Mouse (Mus musculus) Muller cell, postnatal 12 days (primary cell): ENCODE measurements around the gene Cdh22.
A peak's percentile ranks its signal among the peaks of the same experiment; 100 is the strongest.

Experiments
- DNase-seq: peaks from one replicate; pipeline ENCODE4 v3.0.0-alpha.2; 2015; ENCODE audit errors: inconsistent ontology term

Gene Cdh22

DNA sequence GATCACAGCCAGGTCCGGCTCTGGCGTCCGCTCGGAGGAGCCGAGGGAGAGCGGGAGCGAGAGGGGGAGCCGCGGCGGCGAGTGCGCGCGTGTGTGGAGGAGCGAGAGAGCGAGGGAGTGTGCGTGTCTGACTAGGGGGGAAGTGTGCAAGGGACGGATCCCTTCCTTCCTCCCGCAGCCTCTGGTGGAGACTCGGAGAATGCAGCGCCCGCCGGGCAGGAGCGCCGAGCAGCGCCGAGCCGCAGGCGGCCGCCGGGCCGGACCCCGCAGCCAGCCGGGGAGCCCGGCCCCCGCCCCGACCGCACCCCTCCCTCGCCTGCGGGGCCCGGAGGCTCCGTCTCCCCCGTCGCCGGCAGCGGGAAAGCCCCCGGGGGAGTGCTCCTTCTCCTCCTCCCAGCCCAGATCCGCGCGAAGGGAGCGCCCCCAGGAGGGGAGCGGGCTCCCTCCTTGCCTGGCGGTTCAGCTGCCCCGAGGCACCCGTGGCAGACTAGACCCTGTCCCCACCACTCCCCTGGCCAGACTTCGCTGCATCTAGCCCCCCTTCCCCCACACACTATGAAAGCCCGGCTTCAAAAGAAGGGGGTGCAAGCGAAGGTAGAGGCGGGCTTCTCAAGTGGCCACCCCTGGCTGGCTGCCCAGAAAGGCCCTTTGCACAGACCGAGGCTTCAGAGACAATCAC is at the start of gene Cdh22:
TSS of gene Cdh22 (minus strand) at position 241 of the 679 bp plus-strand sequence.
- DNase-seq, result peak; percentile 79

DNA sequence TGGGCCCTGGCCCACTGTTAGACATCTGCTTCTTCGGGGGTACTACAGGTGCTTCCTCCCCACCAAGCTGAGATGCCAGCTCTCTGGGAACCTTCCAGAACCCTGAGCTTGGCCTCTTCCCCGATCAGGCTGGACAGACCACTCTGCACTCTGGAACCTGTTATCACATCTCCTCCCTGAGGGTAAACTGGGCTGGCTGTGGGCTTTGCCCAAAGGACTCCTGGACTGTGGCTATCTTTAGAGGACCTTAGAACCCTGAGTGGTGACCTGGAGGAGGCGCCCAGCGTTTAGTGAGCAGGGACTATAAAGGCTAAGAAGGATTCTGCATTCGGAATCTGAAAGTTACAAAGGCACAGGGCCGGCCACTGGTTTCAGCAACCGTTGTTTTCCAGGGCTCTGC is 49.7 kb upstream of the Cdh22 start:
- DNase-seq, result no peak

DNA sequence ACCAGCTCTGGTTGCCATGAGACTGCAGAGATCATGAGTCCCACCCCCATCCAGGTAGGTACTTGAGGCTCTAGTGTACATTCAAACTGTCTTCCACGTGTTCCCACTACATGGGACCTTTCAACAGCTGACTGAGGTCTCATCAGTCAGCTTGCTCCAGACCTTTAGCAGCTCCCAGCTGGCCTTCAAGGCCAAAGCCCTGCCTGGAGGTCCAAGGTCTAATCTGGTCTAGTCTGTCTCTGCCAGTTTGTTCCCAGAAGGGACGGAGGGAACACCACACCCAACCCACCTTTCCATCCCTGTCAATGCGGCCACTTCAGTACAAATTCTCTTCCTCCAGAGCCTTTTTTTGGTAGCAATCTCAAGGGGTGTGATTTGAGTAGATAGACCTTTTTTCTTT is 49.0 kb upstream of the Cdh22 start:
- no peak for DNase-seq

DNA sequence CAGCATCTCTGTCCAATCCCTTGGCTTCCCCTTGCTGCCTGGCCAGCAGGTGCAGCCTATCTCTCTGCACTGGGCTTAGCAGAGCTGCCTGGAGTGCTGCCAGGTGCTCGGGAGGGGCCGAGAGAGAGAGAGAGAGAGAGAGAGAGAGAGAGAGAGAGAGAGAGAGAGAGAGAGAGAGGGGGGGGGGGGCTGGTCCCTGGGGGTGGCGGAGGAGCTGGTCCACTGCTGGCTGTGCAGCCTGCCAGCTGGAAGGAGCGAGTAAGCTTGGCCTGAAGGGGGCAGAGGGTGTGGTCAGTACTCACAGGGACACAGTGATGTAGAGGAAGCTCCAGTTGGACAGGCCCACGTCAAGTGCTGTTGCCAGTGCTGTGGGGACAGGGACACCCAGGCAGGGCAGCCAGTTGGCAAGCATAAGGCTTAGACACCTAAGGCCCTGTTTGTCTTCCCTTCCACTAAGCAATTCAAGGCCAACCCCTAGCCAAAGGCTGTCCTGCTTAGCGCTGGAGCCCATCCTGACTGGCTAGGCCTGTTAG is 47.2 kb upstream of the Cdh22 start:
- peak; percentile 34 for DNase-seq

DNA sequence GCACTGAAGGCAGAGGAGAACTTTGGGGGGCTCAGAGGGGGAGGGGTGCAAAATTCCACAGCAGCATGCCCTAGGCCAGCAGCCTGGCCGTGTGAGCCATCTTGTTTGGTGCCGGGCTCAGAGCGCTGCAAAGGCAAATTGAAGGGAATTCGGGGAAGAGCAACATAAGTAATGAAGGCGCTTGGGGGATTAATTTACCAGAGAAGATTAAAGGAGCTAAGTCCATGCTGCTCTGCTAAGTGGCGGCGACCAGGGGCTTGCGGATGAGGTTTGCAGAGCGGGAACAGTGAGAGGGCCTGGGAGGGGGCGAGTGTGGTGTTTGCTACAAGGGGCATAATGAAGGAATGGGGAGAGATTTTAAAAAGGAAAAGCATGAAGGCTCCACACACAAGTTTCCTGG is 44.7 kb upstream of the Cdh22 start:
- DNase-seq, result no peak

DNA sequence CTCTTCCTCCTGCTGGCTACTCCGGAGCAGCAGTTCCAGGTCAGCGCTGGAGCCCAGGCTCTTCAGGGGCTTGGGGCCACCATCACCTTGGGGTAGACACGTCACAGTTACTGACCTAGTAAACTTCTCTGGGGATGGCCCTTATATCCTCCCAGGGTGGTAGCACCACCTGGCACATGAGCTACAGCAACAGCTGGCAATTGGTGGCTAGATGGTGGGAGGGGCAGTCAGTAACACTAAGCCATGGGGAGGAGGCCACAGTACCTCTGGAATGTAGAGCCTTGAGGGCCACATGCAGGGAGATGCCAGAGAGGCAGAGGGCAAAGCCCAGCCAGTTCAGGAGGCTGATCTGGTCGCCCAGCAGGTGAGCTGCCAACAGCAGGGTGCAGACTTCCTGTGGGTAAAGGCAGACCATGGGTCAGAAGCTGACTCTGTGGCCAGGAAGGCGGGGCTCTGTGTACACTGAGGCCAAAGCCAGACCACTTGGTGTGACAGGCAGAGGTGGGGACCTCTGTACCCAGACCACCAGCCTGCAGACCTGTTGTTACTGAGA is 42.6 kb upstream of the Cdh22 start:
- no peak for DNase-seq

DNA sequence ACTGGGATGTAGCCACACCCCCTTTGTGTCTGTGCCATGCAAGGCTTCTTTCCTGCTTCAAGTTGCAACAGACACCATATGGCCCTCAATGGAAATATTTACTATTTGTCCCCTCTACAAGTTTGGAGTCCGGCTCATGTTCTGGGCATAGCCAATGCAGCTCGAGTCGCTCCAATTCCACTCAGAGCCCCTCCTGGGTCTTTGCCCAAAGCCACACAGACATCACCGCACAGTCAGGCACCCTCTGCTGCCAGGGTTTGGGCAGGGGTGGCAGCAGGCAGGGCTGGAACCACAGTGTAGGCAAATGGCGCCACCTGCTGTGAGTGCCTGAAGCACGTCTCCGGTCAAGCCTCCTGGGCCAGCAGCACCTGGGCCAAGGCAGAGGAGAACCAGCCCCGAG is 41.2 kb upstream of the Cdh22 start:
- DNase-seq, result peak; percentile 72

DNA sequence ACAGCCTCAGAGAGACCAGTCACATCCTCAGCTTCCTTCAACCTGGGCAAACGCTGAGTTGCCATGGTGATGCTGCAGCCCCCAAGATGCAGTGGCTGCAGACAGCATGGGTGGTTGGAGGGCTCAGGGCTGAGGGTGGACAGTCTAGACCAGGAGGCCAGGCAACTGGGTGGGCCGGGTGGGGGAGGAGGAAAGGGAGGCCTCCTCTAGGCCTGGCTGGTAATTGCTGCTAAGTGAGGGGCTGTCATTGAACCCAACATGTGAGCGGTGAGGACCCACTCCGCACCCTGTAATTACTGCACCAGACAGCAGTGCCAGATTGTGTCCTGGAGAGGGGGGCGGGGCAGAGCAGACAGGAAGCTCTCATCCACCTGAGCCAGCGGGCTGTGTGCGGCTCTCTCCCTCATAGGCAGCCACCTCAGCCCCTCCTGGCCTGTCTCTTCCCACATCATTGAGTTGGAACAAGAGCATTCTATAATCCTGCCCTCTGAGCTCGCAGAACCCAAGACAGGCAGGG is 40.5 kb upstream of the Cdh22 start:
- no peak for DNase-seq

DNA sequence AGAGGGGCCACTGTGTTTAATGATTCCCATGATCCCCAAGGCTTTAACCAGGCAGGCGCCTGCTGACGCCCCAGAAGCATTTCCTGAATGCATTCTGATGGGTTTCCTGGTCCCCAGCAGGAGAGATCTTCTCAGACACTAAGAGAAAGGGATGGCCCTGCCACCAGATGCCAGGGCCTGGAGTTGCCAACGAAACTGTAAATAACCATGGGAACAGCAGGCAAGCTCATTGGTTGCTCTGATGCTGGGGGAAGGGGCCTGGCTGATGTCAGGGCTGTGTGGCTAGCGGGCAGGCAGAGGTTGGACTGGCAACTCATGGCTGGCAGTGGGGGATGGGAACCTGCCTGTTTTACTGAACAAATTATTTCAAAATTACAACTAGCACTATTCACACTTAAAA is 38.9 kb upstream of the Cdh22 start:
- no peak for DNase-seq

DNA sequence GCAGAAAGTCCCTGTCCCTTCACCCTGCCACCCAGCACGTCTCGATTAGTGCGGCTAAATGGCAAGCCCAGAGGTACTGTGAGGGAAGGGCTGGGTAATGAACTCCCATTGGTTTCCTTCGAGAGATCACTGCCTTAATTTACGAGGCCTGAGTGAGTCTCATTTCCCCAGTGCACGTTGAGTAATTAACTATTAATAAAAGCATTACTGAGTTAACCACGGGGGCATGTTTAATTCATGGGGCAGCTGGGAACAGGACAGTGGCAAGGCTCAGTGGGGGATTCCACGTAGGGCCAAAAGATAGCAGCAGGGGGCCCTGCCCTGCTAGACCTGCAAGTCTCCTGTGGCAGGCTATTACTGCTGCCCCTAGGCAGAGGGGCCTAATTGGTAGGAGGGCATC is 36.7 kb upstream of the Cdh22 start:
- DNase-seq, result no peak

DNA sequence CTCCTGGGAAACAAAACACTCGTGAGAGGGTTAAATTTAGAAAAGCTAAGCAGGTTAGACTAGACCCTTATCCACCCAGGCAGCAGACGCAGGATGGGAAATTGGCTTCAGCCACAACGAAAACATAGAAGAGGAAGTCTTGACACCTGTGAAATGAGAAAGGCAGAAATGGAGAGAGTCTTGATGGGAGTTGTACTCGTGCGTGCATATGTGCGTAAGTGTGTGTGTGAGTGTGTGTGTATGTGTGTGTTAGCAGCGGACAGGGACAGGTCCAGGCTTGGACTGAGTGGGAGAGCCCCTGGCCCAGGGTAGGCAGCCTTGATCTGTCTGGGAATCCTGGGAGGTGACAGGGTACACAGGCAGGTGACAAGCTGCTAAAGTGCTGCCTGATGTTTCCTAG is 36.2 kb upstream of the Cdh22 start:
- DNase-seq, result no peak

DNA sequence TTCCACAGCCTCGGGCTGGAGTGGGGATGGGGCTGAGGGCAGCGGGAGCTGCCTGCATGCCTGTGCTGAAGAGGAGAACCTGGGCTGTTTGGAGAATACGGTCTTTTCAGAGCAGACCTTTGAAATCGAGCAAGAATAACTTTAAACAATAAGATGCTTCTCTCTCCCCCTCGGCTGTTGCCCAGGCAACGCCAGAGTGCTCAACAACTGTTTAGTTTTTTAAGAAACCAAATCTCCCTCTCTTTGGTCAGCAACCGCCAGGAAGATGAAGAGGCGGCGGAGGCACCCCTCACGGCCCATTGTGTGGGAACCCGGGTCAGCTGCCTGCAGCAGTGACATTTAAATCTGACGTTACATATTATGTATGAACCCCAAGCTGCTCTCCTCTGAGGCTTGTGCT is 32.1 kb upstream of the Cdh22 start:
- DNase-seq, result no peak

DNA sequence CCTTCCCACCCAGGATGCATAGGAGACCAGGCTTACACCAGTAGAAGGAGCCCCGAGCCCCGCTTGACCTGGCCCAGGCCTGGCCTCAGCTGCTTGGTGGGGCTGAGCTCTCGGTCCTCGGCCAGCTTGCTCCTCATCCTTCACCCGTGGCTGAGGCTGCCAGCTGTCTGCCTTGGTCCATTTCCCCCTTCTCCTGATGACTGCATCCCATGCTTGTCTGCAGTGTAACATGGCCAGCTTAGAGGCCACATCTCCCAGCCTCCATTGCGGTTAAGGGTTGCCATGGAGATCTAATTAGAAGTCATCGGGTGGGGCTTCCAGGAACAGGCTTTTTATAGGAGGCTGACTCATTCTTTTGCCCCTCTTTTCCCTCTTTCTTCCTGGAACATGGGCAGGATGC is 29.2 kb upstream of the Cdh22 start:
- DNase-seq, result no peak

DNA sequence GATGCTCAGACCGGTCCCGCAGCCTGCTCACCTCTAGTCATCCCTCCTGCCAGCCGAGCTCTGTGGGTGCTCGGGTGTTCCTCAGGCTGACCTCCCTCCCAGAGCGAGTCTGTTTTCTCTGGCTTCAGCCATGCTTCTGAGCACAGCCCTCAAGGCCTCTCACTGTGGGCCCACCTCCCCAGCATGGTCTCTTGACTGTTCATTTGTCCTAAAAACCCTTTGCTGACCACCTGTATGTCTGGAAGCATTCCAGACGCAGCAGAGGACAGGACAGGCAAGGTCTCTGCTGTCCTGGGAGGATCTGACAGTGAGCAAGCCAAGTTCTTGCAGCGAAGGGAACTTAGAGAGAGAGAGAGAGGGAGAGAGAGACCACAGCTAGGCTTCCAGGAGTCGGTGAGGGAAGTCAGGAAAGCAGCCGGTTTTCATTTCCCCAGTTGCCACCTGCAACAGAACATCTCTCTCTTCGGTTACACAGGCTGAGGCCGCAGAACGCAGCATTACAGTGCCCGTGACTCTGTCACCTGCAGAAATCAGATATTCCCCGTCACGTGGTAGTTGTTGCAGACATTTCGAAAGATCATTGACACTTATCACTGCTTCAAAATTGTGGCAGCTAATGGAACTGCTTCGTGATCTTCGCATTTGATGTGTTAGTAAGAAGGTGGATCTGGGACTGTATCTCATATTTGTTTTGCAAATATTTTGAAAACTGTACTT is 27.8 kb upstream of the Cdh22 start:
- no peak for DNase-seq

DNA sequence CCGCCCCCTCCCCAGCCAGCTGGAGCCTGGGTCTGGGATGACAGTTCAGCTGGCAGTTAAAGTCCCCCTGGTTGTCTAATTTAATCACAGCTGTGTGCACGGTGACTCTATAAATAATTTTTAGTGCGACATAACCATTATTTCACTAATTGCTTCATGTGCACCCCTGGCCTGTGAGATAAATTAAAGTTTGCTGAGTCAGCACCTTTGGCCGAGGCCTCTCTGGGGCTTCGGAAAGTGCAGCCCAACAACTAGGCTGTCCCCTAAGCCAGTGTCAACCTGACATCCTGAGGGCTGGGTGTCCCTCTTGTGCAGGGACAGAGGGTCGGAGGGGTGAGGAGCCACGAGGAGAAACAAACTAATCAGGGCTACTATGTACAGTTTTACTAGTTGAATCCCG is 25.2 kb upstream of the Cdh22 start:
- DNase-seq, result no peak

DNA sequence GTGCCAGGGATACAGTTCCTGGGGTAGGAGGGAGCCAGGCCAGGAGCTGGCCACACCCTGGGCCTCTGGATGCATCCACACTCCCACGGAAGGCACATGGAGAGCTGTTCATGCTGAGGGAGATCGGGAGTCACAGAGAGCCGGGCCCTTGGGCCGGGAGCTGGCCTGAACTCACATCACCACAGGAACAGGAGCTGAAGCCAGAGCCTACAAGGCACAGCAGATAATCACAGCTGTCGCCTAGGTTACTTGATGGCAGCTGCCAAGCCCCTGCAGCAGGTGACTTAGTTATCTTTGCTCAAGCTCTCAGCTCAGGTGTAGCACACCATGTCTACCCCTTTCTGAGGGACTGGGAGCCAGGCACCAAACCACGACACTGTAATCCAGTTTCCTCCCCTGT is 23.7 kb upstream of the Cdh22 start:
- DNase-seq, result no peak

DNA sequence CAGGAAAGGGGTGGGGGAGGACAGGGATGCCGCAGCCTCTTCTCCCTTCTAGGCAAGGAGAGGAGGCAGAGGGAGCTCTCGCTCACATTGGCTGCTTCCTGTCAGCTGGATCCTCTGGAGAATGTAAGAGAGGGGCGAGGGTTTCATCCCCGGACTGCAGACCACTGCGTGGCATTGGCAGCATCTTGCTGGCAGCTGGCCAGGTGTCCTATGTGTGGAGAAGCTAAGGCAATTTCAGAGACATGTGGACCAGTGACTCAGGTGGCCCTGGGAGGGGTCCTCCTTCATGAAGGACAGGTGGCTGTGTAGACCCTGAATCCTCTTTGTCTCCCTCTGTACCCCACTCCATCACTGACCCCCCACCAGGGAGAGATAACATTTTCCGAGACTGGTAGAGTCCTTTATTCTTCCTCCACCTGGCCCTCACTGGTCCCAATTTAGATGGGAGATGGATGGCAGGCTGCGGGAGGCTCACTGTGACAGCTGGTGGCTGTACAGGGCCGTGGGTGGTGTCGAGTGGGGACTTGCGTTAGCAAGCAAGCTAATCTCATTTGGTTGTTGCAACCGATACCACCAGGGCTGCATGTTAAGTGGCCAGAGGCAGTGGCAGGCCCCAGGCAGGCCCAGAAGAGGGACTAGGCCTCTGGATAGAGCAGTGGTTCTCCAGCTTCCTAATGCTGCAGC is 22.6 kb upstream of the Cdh22 start:
- no peak for DNase-seq

DNA sequence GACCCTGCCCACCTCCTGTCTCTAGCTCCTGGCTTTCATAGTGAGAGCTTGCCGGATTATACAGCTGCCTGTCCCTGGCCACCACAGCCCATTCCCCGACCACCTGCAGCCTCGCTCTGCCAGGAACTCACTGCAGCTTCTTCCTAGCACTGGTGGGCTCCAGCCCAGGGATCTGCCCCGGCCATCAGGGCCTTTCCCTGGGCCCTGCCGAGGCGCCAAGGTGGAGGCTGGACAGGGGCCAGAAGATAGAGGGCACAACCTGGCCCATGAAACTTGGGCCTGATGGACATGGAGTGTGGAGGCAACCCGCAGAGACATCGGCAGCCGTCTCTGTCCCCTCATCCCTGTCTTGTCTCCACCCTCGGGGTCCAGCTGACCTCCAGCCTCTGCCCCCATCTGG is 21.6 kb upstream of the Cdh22 start:
- DNase-seq, result no peak

DNA sequence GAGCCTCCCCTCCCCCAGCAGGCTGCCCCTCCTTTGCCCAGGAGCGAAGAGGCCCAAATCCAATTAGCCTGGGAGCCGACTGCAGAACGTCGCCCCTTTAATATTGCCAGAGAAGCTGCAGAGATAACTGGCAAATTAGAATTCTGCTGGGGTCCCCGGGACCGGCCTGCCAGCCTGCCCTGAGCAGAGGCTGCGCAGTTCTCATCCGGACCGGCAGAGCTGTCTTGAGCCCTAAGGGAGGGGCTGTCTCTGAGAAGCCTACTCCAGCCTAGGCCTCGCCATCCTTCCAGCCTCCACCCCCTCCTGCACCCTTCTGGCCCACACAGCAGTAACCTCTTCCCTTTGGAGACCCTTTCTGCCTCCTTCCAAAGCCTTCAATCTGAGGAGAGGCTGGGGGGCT is 19.2 kb upstream of the Cdh22 start:
- DNase-seq, result no peak

DNA sequence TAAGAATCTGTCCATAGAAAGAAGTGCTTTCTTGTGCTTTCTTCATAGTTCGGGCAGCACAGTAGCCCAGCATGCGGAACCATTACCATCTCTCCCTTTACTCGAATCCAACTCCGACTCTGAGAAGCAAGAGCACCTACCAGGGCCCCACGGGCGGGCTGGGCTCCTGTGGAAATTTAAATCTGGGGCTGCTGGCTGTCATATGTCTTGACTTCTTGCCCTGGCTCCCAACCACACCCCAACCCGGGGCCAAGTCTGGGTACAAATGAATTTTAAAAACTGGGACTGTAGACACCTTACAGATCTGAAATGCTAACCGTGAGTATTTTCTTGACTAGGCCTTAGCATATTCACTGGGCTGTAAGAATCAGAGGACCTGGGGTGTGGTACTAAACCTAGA is 18.6 kb upstream of the Cdh22 start:
- no peak for DNase-seq

DNA sequence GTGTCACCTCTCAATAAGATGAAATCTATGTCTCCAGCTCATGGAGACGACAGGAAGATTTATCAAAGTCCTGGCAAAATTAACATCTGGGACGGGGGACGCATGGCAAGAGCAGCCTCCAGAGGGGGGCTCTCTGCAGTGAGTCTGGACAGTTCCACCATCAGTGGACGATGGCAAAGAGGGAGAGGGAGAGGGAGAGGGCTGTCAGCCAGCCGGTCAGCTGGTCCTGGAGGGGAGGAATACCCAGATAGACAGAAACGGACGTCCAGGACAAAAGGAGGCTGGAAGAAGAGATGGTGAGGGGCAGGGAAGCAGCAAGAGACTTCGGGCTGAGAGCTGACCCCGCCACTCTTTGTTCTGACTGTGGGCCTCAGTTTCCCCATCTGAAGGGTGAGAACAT is 18.1 kb upstream of the Cdh22 start:
- DNase-seq, result no peak

DNA sequence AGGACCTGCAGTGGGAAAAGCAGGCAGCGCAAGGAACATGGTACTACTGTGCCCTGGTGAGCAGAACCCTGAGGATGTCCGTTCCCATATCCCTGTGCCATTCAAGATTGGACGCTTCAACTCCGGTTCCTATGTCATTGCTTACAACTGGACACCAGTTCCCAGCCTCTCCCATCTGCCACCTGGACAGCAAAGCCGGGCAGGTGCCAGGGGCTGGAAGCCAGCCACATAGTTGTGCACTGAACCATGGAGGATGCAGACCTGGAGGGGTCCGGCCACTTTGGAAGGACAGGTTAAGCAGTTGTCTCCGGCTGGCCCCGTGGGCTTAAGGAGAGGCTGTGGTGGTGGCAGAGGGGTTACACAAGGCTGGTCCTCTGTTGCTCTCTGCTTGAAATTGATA is 17.7 kb upstream of the Cdh22 start:
- no peak for DNase-seq
